Comparison of ENCODE assay signal across 23 mouse cellular contexts in the genomic region with DNA sequence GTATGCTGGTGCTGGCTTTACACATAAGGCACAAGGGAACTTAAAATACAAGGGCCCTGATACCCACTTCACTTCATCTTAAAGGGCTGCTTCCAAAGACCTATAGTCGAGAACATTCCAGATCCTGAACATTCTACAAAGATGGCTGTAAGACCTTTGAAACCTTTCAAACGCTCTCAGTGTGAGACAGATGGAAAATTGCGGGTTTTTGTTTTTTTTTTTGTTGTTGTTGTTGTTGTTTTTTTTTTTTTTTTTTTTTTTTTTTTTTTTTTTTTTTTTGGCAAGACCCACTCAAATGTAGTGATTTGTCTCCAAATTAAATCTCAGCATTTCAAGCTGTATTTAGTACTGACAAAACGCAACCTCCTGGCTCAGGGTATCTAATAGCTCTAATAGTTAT. TPM values are rescaled to one million over a fixed set of nuclear protein-coding genes. Genes with fewer than 3 reads are reported as not detected.
"Had no signal": no experiment of that assay in that cellular context is flagged by ENCODE, and none has a peak within 500 bp of the region (broad histone marks: within the 10 kb centered on the region; RNA-seq: fewer than 3 reads in every experiment).

No protein-coding gene starts in this region.

- H3K4me2 ChIP-seq: heart, embryonic 11.5 days; heart, embryonic 13.5 days; heart, embryonic 15.5 days; hindbrain, embryonic 13.5 days; hindbrain, embryonic 15.5 days; kidney, embryonic 15.5 days; limb, embryonic 13.5 days; limb, embryonic 15.5 days; liver, embryonic 12.5 days had no signal

- H3K36me3 ChIP-seq: heart, embryonic 13.5 days; heart, embryonic 15.5 days; hindbrain, embryonic 13.5 days; hindbrain, embryonic 15.5 days; kidney, embryonic 15.5 days; limb, embryonic 13.5 days; limb, embryonic 15.5 days; liver, embryonic 12.5 days had no signal

- H3K9ac ChIP-seq: heart, embryonic 13.5 days; heart, embryonic 15.5 days; hindbrain, embryonic 13.5 days; hindbrain, embryonic 15.5 days; kidney, embryonic 15.5 days; limb, embryonic 13.5 days; limb, embryonic 15.5 days; liver, embryonic 12.5 days had no signal

- H3K4me1 ChIP-seq: heart, embryonic 13.5 days; heart, embryonic 15.5 days; hindbrain, embryonic 13.5 days; hindbrain, embryonic 15.5 days; limb, embryonic 13.5 days; limb, embryonic 15.5 days; liver, embryonic 12.5 days had no signal

- H3K27me3 ChIP-seq: heart, embryonic 13.5 days; heart, embryonic 15.5 days; hindbrain, embryonic 13.5 days; hindbrain, embryonic 15.5 days; kidney, embryonic 15.5 days; limb, embryonic 13.5 days; limb, embryonic 15.5 days; liver, embryonic 12.5 days had no signal

- H3K4me3 ChIP-seq: heart, adult 2 months; heart, embryonic 13.5 days; heart, embryonic 15.5 days; hindbrain, embryonic 13.5 days; hindbrain, embryonic 15.5 days; kidney, embryonic 15.5 days; limb, embryonic 13.5 days; limb, embryonic 15.5 days; liver, embryonic 12.5 days had no signal

- DNase-seq: gastrocnemius, postnatal 10 days; heart, adult 11 months; heart, adult 2 months; kidney, adult 11 months; kidney, adult 2 months; kidney, adult 9 months; kidney, postnatal 14 days; kidney, postnatal 36 days; layer of hippocampus, adult 9-11 months; left cerebral cortex, postnatal 4 days had no signal

- H3K27ac ChIP-seq: heart, adult 2 months; heart, embryonic 13.5 days; heart, embryonic 15.5 days; hindbrain, embryonic 13.5 days; hindbrain, embryonic 15.5 days; hindbrain, postnatal 0 days; kidney, embryonic 15.5 days; kidney, postnatal 0 days; limb, embryonic 13.5 days; limb, embryonic 15.5 days; liver, embryonic 12.5 days had no signal

- ATAC-seq: hindbrain, postnatal 0 days; intestine, embryonic 16.5 days; liver, embryonic 12.5 days had no signal

- H3K9me3 ChIP-seq: heart, embryonic 13.5 days; heart, embryonic 15.5 days; hindbrain, embryonic 13.5 days; hindbrain, embryonic 15.5 days; kidney, embryonic 15.5 days; limb, embryonic 15.5 days; liver, embryonic 12.5 days had no signal

RNA-seq across cellular contexts. Expression of gene Dgki, which starts 32.0 kb away (rescaled TPM):
- polyA plus RNA-seq: liver, adult 2 months had no signal
